In the genomic region with DNA sequence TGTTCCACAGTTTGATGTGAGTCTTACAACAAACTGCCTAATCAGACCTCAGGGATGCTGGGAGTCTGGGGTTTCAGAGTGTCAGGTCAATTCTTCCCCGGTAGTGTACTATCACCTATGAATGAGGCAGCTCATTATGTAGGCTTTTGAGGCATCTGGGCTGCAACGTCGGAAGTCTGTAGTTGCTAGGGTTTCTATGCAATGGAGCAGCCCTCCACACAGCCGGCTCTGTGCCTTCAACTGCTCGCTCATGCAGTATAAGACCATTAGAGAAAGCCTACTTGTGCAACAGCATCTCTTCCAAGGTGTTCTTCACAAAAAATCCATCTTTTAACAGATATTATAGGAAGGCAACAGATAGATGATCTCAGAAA, we compare ENCODE assay signal across 14 mouse cellular contexts.
A peak's percentile ranks its signal among the peaks of the same experiment; 100 is the strongest.
DNase-seq lines count a peak whose midpoint lies in the region; ATAC-seq lines count a peak whose summit lies in the region.
"Had no signal": no experiment of that assay in that cellular context is flagged by ENCODE, and none has a peak within 500 bp of the region (broad histone marks: within the 10 kb centered on the region; RNA-seq: fewer than 3 reads in every experiment).

No protein-coding gene starts in this region.

- peaks cover 15% of the 10 kb centered on the region; the same call in 1 of the 2 replicates for H3K4me1 ChIP-seq in neural tube, embryonic 15.5 days
- H3K4me1 ChIP-seq in hindbrain, embryonic 15.5 days (replicated peaks), result peaks cover 13% of the 10 kb centered on the region
- H3K4me1 ChIP-seq: limb, embryonic 15.5 days had no signal

- no peaks in the 10 kb centered on the region for H3K27me3 ChIP-seq in neural tube, embryonic 15.5 days (replicated peaks)
- H3K27me3 ChIP-seq in hindbrain, embryonic 15.5 days, result no peaks in the 10 kb centered on the region
- H3K27me3 ChIP-seq: limb, embryonic 15.5 days; megakaryocyte, embryonic 14.5 days had no signal

- no peak overlapping the region for H3K4me3 ChIP-seq in neural tube, embryonic 15.5 days (replicated peaks)
- H3K4me3 ChIP-seq in hindbrain, embryonic 15.5 days, result no peak overlapping the region
- H3K4me3 ChIP-seq: limb, embryonic 15.5 days; megakaryocyte, embryonic 14.5 days had no signal

- no peaks in the 10 kb centered on the region for H3K9me3 ChIP-seq in neural tube, embryonic 15.5 days (replicated peaks)
- H3K9me3 ChIP-seq in hindbrain, embryonic 15.5 days, result no peaks in the 10 kb centered on the region
- H3K9me3 ChIP-seq: limb, embryonic 15.5 days; megakaryocyte, embryonic 14.5 days had no signal

- no peaks in the 10 kb centered on the region for H3K36me3 ChIP-seq in neural tube, embryonic 15.5 days
- no peaks in the 10 kb centered on the region for H3K36me3 ChIP-seq in hindbrain, embryonic 15.5 days
- H3K36me3 ChIP-seq: limb, embryonic 15.5 days had no signal

- H3K27ac ChIP-seq in neural tube, embryonic 15.5 days (replicated peaks), result no peak overlapping the region
- H3K27ac ChIP-seq in hindbrain, embryonic 15.5 days (replicated peaks), result 0 out of 2 replicates have a peak overlapping the region, but pooled peaks have one; percentile 7
- H3K27ac ChIP-seq: limb, embryonic 15.5 days had no signal

- no peak for DNase-seq in frontal cortex, postnatal 14 days (ENCODE audit: low spot score in 2 of 2)
- peak; percentile 16 for DNase-seq in neural tube, embryonic 10.5 days (ENCODE audit: extremely low spot score, low spot score)
- no peak for DNase-seq in kidney, postnatal 25 days
- no peak for DNase-seq in embryo, embryonic 10 days (ENCODE audit: low spot score)
- DNase-seq in cerebellum, postnatal 14 days, result no peak
- DNase-seq: cerebellum, postnatal 10 days; lung, postnatal 10 days had no signal

- no peak overlapping the region for H3K4me2 ChIP-seq in neural tube, embryonic 15.5 days
- H3K4me2 ChIP-seq in hindbrain, embryonic 15.5 days, result no peak overlapping the region
- H3K4me2 ChIP-seq: heart, embryonic 11.5 days; limb, embryonic 15.5 days had no signal

- 21% methylated on average over 5 of the region's 5 CpGs for WGBS in neural tube, embryonic 15.5 days
- WGBS in hindbrain, embryonic 15.5 days, result 8% methylated on average over 5 of the region's 5 CpGs

- no peak overlapping the region for H3K9ac ChIP-seq in neural tube, embryonic 15.5 days (replicated peaks)
- H3K9ac ChIP-seq in hindbrain, embryonic 15.5 days, result no peak overlapping the region
- H3K9ac ChIP-seq: limb, embryonic 15.5 days had no signal

- 0 out of 2 replicates have a peak, but pooled peaks have one; percentile 18 for ATAC-seq in frontal cortex, adult (ENCODE audit: low TSS enrichment)
- no peak for ATAC-seq in neural tube, embryonic 15.5 days (ENCODE audit: low FRiP score)
- ATAC-seq in hindbrain, embryonic 15.5 days (ENCODE audit: low FRiP score, low read depth), result peak; percentile 63; the same call in 1 of the 2 replicates
- ATAC-seq: intestine, embryonic 16.5 days had no signal
